Mouse (Mus musculus) heart, postnatal 0 days (tissue): ENCODE data around the gene Cntrl.

Experiments
- CTCF ChIP-seq: IDR thresholded peaks from 2 replicates; pipeline ENCODE4 v1.5.1; 2016; ENCODE audit warnings: antibody characterized with exemption, control low read depth, low read depth
- EP300 ChIP-seq: IDR thresholded peaks from 2 replicates; pipeline ENCODE4 v1.6.1; 2016; ENCODE audit warnings: antibody characterized with exemption, low read depth

DNA sequence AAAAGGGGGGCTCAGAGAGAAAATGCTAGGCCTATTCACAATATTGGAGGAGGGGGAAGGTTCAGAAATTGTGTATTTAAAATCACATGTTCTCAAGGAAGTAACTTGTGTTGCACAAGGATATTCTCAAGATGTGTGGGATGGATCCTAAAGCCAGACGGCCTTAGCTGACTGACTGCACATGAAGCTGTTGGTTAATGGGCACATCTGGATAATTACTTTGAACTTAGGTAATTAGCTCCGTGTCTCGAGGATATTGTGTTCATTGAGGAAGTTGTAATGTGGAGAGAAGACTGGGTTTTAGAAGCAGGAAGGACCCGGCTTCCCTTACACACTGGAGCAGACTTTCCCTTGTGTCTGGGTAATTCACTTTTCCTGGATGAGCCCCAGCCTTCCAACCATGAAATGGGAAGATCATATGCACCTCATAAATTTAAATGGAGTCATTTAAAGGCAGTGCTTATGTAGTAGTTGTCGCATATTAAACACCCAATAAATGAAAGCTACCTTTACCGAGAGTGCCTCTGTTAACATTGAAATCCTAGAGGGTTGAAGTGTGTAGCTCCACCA is 113.6 kb downstream of the Cntrl start:
- TF ChIP-seq CTCF (no peak), EP300 (no peak)
